In the genomic region with DNA sequence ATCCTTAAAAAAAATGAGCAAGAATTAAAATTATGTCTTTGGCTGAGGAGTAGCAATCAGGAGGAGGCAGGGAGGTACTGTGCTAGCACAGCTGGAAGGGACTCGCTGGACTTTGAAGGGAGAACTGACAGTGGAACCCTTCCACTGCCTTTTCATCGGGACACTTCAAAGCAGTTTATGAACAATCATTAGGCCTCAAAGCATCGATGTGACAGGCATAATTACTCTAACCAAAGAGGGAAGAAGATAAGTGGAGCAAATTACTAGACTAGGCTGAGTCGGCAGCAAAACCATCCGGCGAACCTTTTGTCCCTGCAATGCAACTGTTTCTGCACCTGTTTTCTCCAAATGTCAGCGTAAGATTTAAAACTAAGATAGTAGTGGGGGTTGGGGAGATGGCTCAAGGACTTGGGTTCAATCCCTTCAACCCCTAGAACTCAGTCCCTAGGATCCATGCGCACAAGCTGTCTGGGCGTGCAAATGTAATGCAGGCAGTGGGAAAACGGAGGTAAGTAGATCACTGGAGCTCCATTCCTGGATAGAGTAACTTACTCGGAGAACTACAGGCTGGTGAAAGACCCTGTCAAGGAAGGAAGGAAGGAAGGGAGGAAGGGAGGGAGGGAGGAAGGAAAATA, we compare ENCODE assay signal across 16 mouse cellular contexts. TPM values are rescaled to one million over a fixed set of nuclear protein-coding genes. Genes with fewer than 3 reads are reported as not detected.
DNase-seq lines count a peak whose midpoint lies in the region; ATAC-seq lines count a peak whose summit lies in the region.
"Had no signal": no experiment of that assay in that cellular context is flagged by ENCODE, and none has a peak within 500 bp of the region (broad histone marks: within the 10 kb centered on the region; RNA-seq: fewer than 3 reads in every experiment).

No protein-coding gene starts in this region.

- no peaks in the 10 kb centered on the region for H3K27me3 ChIP-seq in forebrain, embryonic 14.5 days (replicated peaks; ENCODE audit: control insufficient read depth, insufficient read depth, low read length)
- H3K27me3 ChIP-seq in forebrain, embryonic 12.5 days, result no peaks in the 10 kb centered on the region
- no peaks in the 10 kb centered on the region for H3K27me3 ChIP-seq in midbrain, embryonic 11.5 days (ENCODE audit: control insufficient read depth, insufficient read depth, low read length)
- H3K27me3 ChIP-seq in midbrain, embryonic 14.5 days (ENCODE audit: control insufficient read depth, insufficient read depth, low read length), result no peaks in the 10 kb centered on the region
- H3K27me3 ChIP-seq in intestine, embryonic 16.5 days (replicated peaks; ENCODE audit: control insufficient read depth, insufficient read depth, low read length), result no peaks in the 10 kb centered on the region
- H3K27me3 ChIP-seq: liver, embryonic 12.5 days had no signal

- no peak overlapping the region for H3K4me3 ChIP-seq in forebrain, embryonic 14.5 days (ENCODE audit: low read depth, low read length)
- no peak overlapping the region for H3K4me3 ChIP-seq in forebrain, embryonic 12.5 days (replicated peaks)
- no peak overlapping the region for H3K4me3 ChIP-seq in midbrain, embryonic 11.5 days (ENCODE audit: low read depth, low read length)
- no peak overlapping the region for H3K4me3 ChIP-seq in midbrain, embryonic 14.5 days (replicated peaks; ENCODE audit: low read depth, low read length)
- no peak overlapping the region for H3K4me3 ChIP-seq in intestine, embryonic 16.5 days (ENCODE audit: low read length)
- H3K4me3 ChIP-seq: liver, embryonic 12.5 days had no signal

- no peaks in the 10 kb centered on the region for H3K9me3 ChIP-seq in forebrain, embryonic 14.5 days (replicated peaks; ENCODE audit: control insufficient read depth, low read length)
- no peaks in the 10 kb centered on the region for H3K9me3 ChIP-seq in forebrain, embryonic 12.5 days
- H3K9me3 ChIP-seq in midbrain, embryonic 11.5 days (ENCODE audit: control insufficient read depth, low read length), result no peaks in the 10 kb centered on the region
- H3K9me3 ChIP-seq in midbrain, embryonic 14.5 days (ENCODE audit: control insufficient read depth, low read length), result no peaks in the 10 kb centered on the region
- H3K9me3 ChIP-seq in intestine, embryonic 16.5 days (ENCODE audit: control insufficient read depth, low read length), result no peaks in the 10 kb centered on the region
- H3K9me3 ChIP-seq: G1E; liver, embryonic 12.5 days had no signal

- peak; percentile 63 for DNase-seq in forebrain, embryonic 14.5 days (ENCODE audit: low spot score)
- DNase-seq in midbrain, embryonic 11.5 days (ENCODE audit: low spot score, missing footprints), result peak; percentile 73
- DNase-seq in midbrain, embryonic 14.5 days, result no peak
- DNase-seq in frontal cortex, postnatal 25 days (ENCODE audit: low spot score in 2 of 2), result no peak
- no peak for DNase-seq in frontal cortex, postnatal 14 days (ENCODE audit: low spot score in 2 of 2)
- DNase-seq: adrenal gland, postnatal 14 days; cerebellum, adult 18-20 months; cerebellum, postnatal 25 days; gastrocnemius, postnatal 14 days; kidney, adult 8-10 months; kidney, postnatal 14 days; lung, adult 2 months had no signal

- no peaks in the 10 kb centered on the region for H3K4me1 ChIP-seq in forebrain, embryonic 14.5 days (ENCODE audit: control insufficient read depth, insufficient read depth, low read length)
- H3K4me1 ChIP-seq in forebrain, embryonic 12.5 days, result peaks cover 5% of the 10 kb centered on the region
- no peaks in the 10 kb centered on the region for H3K4me1 ChIP-seq in midbrain, embryonic 11.5 days (ENCODE audit: control insufficient read depth, insufficient read depth, low read length)
- no peaks in the 10 kb centered on the region for H3K4me1 ChIP-seq in midbrain, embryonic 14.5 days (ENCODE audit: control insufficient read depth, insufficient read depth, low read length)
- H3K4me1 ChIP-seq in intestine, embryonic 16.5 days (ENCODE audit: control insufficient read depth, insufficient read depth, low read length), result peaks cover 16% of the 10 kb centered on the region
- H3K4me1 ChIP-seq: liver, embryonic 12.5 days had no signal

- no peak overlapping the region for H3K4me2 ChIP-seq in forebrain, embryonic 14.5 days (ENCODE audit: low read length)
- no peak overlapping the region for H3K4me2 ChIP-seq in forebrain, embryonic 12.5 days
- H3K4me2 ChIP-seq in midbrain, embryonic 11.5 days, result no peak overlapping the region
- no peak overlapping the region for H3K4me2 ChIP-seq in midbrain, embryonic 14.5 days (ENCODE audit: low read length)
- H3K4me2 ChIP-seq in intestine, embryonic 16.5 days (ENCODE audit: low read depth, low read length), result no peak overlapping the region
- H3K4me2 ChIP-seq: liver, embryonic 12.5 days had no signal

- peak; percentile 78 for ATAC-seq in forebrain, embryonic 14.5 days
- ATAC-seq in forebrain, embryonic 12.5 days (ENCODE audit: low FRiP score), result no peak
- no peak for ATAC-seq in midbrain, embryonic 11.5 days (ENCODE audit: low FRiP score)
- no peak for ATAC-seq in midbrain, embryonic 14.5 days (ENCODE audit: low FRiP score, low TSS enrichment)
- ATAC-seq in intestine, embryonic 16.5 days, result 0 out of 2 replicates have a peak, but pooled peaks have one; percentile 30
- ATAC-seq: liver, embryonic 12.5 days had no signal

- H3K9ac ChIP-seq in forebrain, embryonic 14.5 days (ENCODE audit: low read length), result no peak overlapping the region
- H3K9ac ChIP-seq in forebrain, embryonic 12.5 days, result no peak overlapping the region
- no peak overlapping the region for H3K9ac ChIP-seq in midbrain, embryonic 11.5 days (ENCODE audit: low read length)
- H3K9ac ChIP-seq in midbrain, embryonic 14.5 days (replicated peaks; ENCODE audit: low read length), result no peak overlapping the region
- H3K9ac ChIP-seq in intestine, embryonic 16.5 days (ENCODE audit: low read depth, low read length), result no peak overlapping the region
- H3K9ac ChIP-seq: liver, embryonic 12.5 days had no signal

- 39% methylated on average over 11 of the region's 11 CpGs for WGBS in forebrain, embryonic 14.5 days
- 41% methylated on average over 11 of the region's 11 CpGs for WGBS in forebrain, embryonic 12.5 days
- 60% methylated on average over 11 of the region's 11 CpGs for WGBS in midbrain, embryonic 11.5 days
- 41% methylated on average over 11 of the region's 11 CpGs for WGBS in midbrain, embryonic 14.5 days
- WGBS in intestine, embryonic 16.5 days, result 49% methylated on average over 11 of the region's 11 CpGs

- no peaks in the 10 kb centered on the region for H3K36me3 ChIP-seq in forebrain, embryonic 14.5 days (ENCODE audit: control insufficient read depth, insufficient read depth, low read length)
- no peaks in the 10 kb centered on the region for H3K36me3 ChIP-seq in forebrain, embryonic 12.5 days (replicated peaks)
- no peaks in the 10 kb centered on the region for H3K36me3 ChIP-seq in midbrain, embryonic 11.5 days (ENCODE audit: control insufficient read depth, insufficient read depth, low read length)
- H3K36me3 ChIP-seq in midbrain, embryonic 14.5 days (ENCODE audit: control insufficient read depth, insufficient read depth, low read length), result no peaks in the 10 kb centered on the region
- H3K36me3 ChIP-seq in intestine, embryonic 16.5 days (ENCODE audit: control insufficient read depth, insufficient read depth, low read length), result no peaks in the 10 kb centered on the region
- H3K36me3 ChIP-seq: G1E; liver, embryonic 12.5 days had no signal

- no peak overlapping the region for H3K27ac ChIP-seq in forebrain, embryonic 14.5 days (ENCODE audit: low read depth, low read length)
- no peak overlapping the region; the same call in 1 of the 2 replicates for H3K27ac ChIP-seq in forebrain, embryonic 12.5 days
- no peak overlapping the region for H3K27ac ChIP-seq in midbrain, embryonic 11.5 days (ENCODE audit: low read depth, low read length)
- no peak overlapping the region for H3K27ac ChIP-seq in midbrain, embryonic 14.5 days (replicated peaks; ENCODE audit: low read depth, low read length)
- H3K27ac ChIP-seq in intestine, embryonic 16.5 days (ENCODE audit: low read length), result no peak overlapping the region; the same call in 1 of the 2 replicates
- H3K27ac ChIP-seq: liver, embryonic 12.5 days had no signal

RNA-seq across cellular contexts. Expression of a gene that starts 13.2 kb away (rescaled TPM):
- polyA plus RNA-seq in forebrain, embryonic 14.5 days (2014; fragmentation: Nextera tagmentation; extraction: Ambion mirVana), result 259 and 279 TPM in 2 replicates
- 226 and 238 TPM in 2 replicates for polyA plus RNA-seq in forebrain, embryonic 12.5 days (2016; fragmentation: Nextera tagmentation; extraction: Ambion mirVana)
- 247 and 272 TPM in 2 replicates for polyA plus RNA-seq in midbrain, embryonic 11.5 days (2014; fragmentation: Nextera tagmentation; extraction: Ambion mirVana)
- 247 and 254 TPM in 2 replicates for polyA plus RNA-seq in midbrain, embryonic 14.5 days (2014; fragmentation: Nextera tagmentation; extraction: Ambion mirVana)
- 161 and 168 TPM in 2 replicates for polyA plus RNA-seq in intestine, embryonic 16.5 days (2015; fragmentation: Nextera tagmentation; extraction: Ambion mirVana)

Comparison
In these comparisons a context has a peak if more than half of its experiments do, and no peak if none do; other contexts are left out.
1. ATAC-seq: peak in forebrain, embryonic 14.5 days (single experiment) and intestine, embryonic 16.5 days (single experiment); none in forebrain, embryonic 12.5 days (single experiment), midbrain, embryonic 11.5 days (single experiment) and midbrain, embryonic 14.5 days (single experiment).
2. DNase-seq: peak in forebrain, embryonic 14.5 days (single experiment) and midbrain, embryonic 11.5 days (single experiment); none in midbrain, embryonic 14.5 days (single experiment), frontal cortex, postnatal 25 days (0 of 2) and frontal cortex, postnatal 14 days (0 of 2).